Mouse (Mus musculus) G1E (cell line): ENCODE measurements around the gene Plekhm2. TPM values are rescaled to one million over a fixed set of nuclear protein-coding genes. Genes with fewer than 3 reads are reported as not detected.

Source experiments
- ATAC-seq: 2 replicates; pipeline ENCODE4 v1.8.0; 2016; ENCODE audit warnings: mild to moderate bottlenecking; ENCODE audit not compliant: insufficient number of reproducible peaks, poor library complexity, low FRiP score, severe bottlenecking; ENCODE audit errors: extremely low read depth
- DNase-seq: peaks from one replicate; pipeline ENCODE4 v3.0.0; 2012; ENCODE audit warnings: low spot score
- H3K27me3 ChIP-seq: 2 replicates; pipeline ENCODE4 v1.6.1; 2012; ENCODE audit warnings: mild to moderate bottlenecking, low read length, inconsistent platforms; ENCODE audit not compliant: insufficient read depth
- H3K36me3 ChIP-seq: replicated peaks from 2 replicates; pipeline ENCODE3; 2012; ENCODE audit warnings: mild to moderate bottlenecking, inconsistent platforms
- H3K4me1 ChIP-seq: 2 replicates; pipeline ENCODE4 v1.6.1; 2012; ENCODE audit warnings: low read depth, low read length, inconsistent platforms, mixed read lengths; ENCODE audit not compliant: insufficient read depth
- H3K4me3 ChIP-seq: 2 replicates; pipeline ENCODE4 v1.5.1; 2012; ENCODE audit warnings: low read depth, mild to moderate bottlenecking, inconsistent platforms, low read length, moderate library complexity, mixed read lengths
- H3K9me3 ChIP-seq: replicated peaks from 2 replicates; pipeline ENCODE4 v1.6.1; 2012; ENCODE audit warnings: inconsistent platforms
- CTCF ChIP-seq: IDR thresholded peaks from 2 replicates; pipeline ENCODE4 v1.5.1; 2012; ENCODE audit warnings: low read depth, low read length, inconsistent platforms, mixed read lengths
- GATA1 ChIP-seq: IDR thresholded peaks from 2 replicates; pipeline ENCODE4 v1.6.1; 2012; ENCODE audit warnings: borderline replicate concordance, low read length, inconsistent platforms, mixed read lengths
- GATA2 ChIP-seq: IDR thresholded peaks from 2 replicates; pipeline ENCODE4 v1.6.1; 2012; ENCODE audit warnings: low read depth, low read length, inconsistent platforms, borderline replicate concordance
- POLR2AphosphoS5 ChIP-seq: IDR thresholded peaks from 2 replicates; pipeline ENCODE4 v1.6.1; 2012; ENCODE audit warnings: low read depth, low read length, inconsistent platforms; ENCODE audit not compliant: insufficient replicate concordance
- TAL1 ChIP-seq: conservative IDR thresholded peaks from 2 replicates; pipeline ENCODE4 v1.6.1; 2012; ENCODE audit warnings: low read depth, low read length, inconsistent platforms, mixed read lengths
- polyA plus RNA-seq: library from polyadenylated mRNA; stranded (reverse); fragments of >175 nt; gene quantifications from 2 replicates; pipeline ENCODE4 v1.2.3, GENCODE M21; 2012
- total RNA-seq, 2 experiments: library from RNA; stranded (forward) in 1 of 2; stranded (reverse) in 1 of 2; fragments of 200-1000 nt in 1 of 2; fragments of >200 nt in 1 of 2; fragmentation: Nextera tagmentation in 1 of 2; gene quantifications; 2 replicates each; pipeline ENCODE4 v1.2.3; 2014 to 2017

Gene Plekhm2
- total and polyA plus RNA-seq, 3 experiments, result 8.3 to 29.0 (median 20.0) TPM

- ATAC-seq (no peak), DNase-seq (no peak)
- H3K4me3 ChIP-seq, result no peak overlapping the region
Observed at GRCm38 (mm10) chr4:141576877-141577276, 87.8 kb downstream of the Plekhm2 start.

GRCm38 (mm10) chr4:141576404-141576803 lies 88.3 kb downstream of the Plekhm2 start:
- Histone ChIP-seq H3K9me3 (no peaks in the 10 kb centered on the region), H3K36me3 (no peaks in the 10 kb centered on the region), H3K27me3 (peaks cover 23% of the 10 kb centered on the region), H3K4me1 (no peaks in the 10 kb centered on the region), H3K4me3 (no peak overlapping the region)
- ATAC-seq (no peak), DNase-seq (no peak)
- no peak for TF ChIP-seq GATA1
- TF ChIP-seq GATA2, result no peak
- no peak for TF ChIP-seq POLR2AphosphoS5
- TF ChIP-seq CTCF, result no peak
- TF ChIP-seq TAL1, result no peak

More at GRCm38 (mm10) chr4:141576877-141577276, 87.8 kb downstream of the Plekhm2 start:
- H3K27me3 ChIP-seq, result peaks cover 22% of the 10 kb centered on the region
- no peaks in the 10 kb centered on the region for H3K9me3 ChIP-seq
- TF ChIP-seq GATA2 (no peak), GATA1 (no peak), CTCF (no peak), POLR2AphosphoS5 (no peak), TAL1 (no peak)
- H3K36me3 ChIP-seq, result no peaks in the 10 kb centered on the region
- H3K4me1 ChIP-seq, result no peaks in the 10 kb centered on the region

Other genes with a start within 250 kb of the Plekhm2 start
- not detected in 2 replicates for gene Clcnkb, start 248.9 kb downstream of the Plekhm2 start, total RNA-seq (2014; fragmentation: Nextera tagmentation)
- 0.05 TPM in 1 of 2 replicates, not detected in the other for gene Clcnkb, start 248.9 kb downstream of the Plekhm2 start, total RNA-seq (2017)
- not detected in 2 replicates for gene Clcnkb, start 248.9 kb downstream of the Plekhm2 start, polyA plus RNA-seq
- gene Hspb7, start 244.1 kb downstream of the Plekhm2 start, total RNA-seq (2014; fragmentation: Nextera tagmentation), result not detected in 2 replicates
- not detected in 2 replicates for gene Hspb7, start 244.1 kb downstream of the Plekhm2 start, total RNA-seq (2017)
- gene Hspb7, start 244.1 kb downstream of the Plekhm2 start, polyA plus RNA-seq, result not detected in 2 replicates
- gene Srarp, start 228.8 kb downstream of the Plekhm2 start, total RNA-seq (2014; fragmentation: Nextera tagmentation), result not detected in 2 replicates
- not detected in 2 replicates for gene Srarp, start 228.8 kb downstream of the Plekhm2 start, total RNA-seq (2017)
- gene Srarp, start 228.8 kb downstream of the Plekhm2 start, polyA plus RNA-seq, result not detected in 2 replicates
- 10.9 and 11.8 TPM in 2 replicates for gene Zbtb17, start 220.2 kb downstream of the Plekhm2 start, total RNA-seq (2014; fragmentation: Nextera tagmentation)
- gene Zbtb17, start 220.2 kb downstream of the Plekhm2 start, total RNA-seq (2017), result 15.9 and 22.8 TPM in 2 replicates
- 51.4 and 61.1 TPM in 2 replicates for gene Zbtb17, start 220.2 kb downstream of the Plekhm2 start, polyA plus RNA-seq
- 100 and 118 TPM in 2 replicates for gene Spen, start 126.3 kb downstream of the Plekhm2 start, total RNA-seq (2014; fragmentation: Nextera tagmentation)
- 19.2 and 21.4 TPM in 2 replicates for gene Spen, start 126.3 kb downstream of the Plekhm2 start, total RNA-seq (2017)
- gene Spen, start 126.3 kb downstream of the Plekhm2 start, polyA plus RNA-seq, result 149 and 188 TPM in 2 replicates
- not detected in 2 replicates for gene Fblim1, start 58.8 kb downstream of the Plekhm2 start, total RNA-seq (2014; fragmentation: Nextera tagmentation)
- 0.11 TPM in 1 of 2 replicates, not detected in the other for gene Fblim1, start 58.8 kb downstream of the Plekhm2 start, total RNA-seq (2017)
- gene Fblim1, start 58.8 kb downstream of the Plekhm2 start, polyA plus RNA-seq, result not detected in 2 replicates
- gene Tmem82, start 46.3 kb downstream of the Plekhm2 start, total RNA-seq (2014; fragmentation: Nextera tagmentation), result not detected in 2 replicates
- gene Tmem82, start 46.3 kb downstream of the Plekhm2 start, total RNA-seq (2017), result 0.11 TPM in 1 of 2 replicates, not detected in the other
- not detected in 2 replicates for gene Tmem82, start 46.3 kb downstream of the Plekhm2 start, polyA plus RNA-seq
- gene Slc25a34, start 41.1 kb downstream of the Plekhm2 start, total RNA-seq (2014; fragmentation: Nextera tagmentation), result not detected in 2 replicates
- 0.12 and 0.16 TPM in 2 replicates for gene Slc25a34, start 41.1 kb downstream of the Plekhm2 start, total RNA-seq (2017)
- not detected in 2 replicates for gene Slc25a34, start 41.1 kb downstream of the Plekhm2 start, polyA plus RNA-seq
- 15.0 and 22.3 TPM in 2 replicates for gene Rsc1a1, start 20.7 kb upstream of the Plekhm2 start, total RNA-seq (2014; fragmentation: Nextera tagmentation)
- gene Rsc1a1, start 20.7 kb upstream of the Plekhm2 start, total RNA-seq (2017), result 7.3 and 9.9 TPM in 2 replicates
- 2.4 TPM in 1 of 2 replicates, not detected in the other for gene Rsc1a1, start 20.7 kb upstream of the Plekhm2 start, polyA plus RNA-seq
- gene Ddi2, start 58.5 kb upstream of the Plekhm2 start, total RNA-seq (2014; fragmentation: Nextera tagmentation), result 40.8 and 45.4 TPM in 2 replicates
- gene Ddi2, start 58.5 kb upstream of the Plekhm2 start, total RNA-seq (2017), result 25.6 and 27.9 TPM in 2 replicates
- gene Ddi2, start 58.5 kb upstream of the Plekhm2 start, polyA plus RNA-seq, result 13.2 and 17.8 TPM in 2 replicates
- gene Agmat, start 81.8 kb upstream of the Plekhm2 start, total RNA-seq (2014; fragmentation: Nextera tagmentation), result not detected in 2 replicates
- 0.05 TPM in 1 of 2 replicates, not detected in the other for gene Agmat, start 81.8 kb upstream of the Plekhm2 start, total RNA-seq (2017)
- gene Agmat, start 81.8 kb upstream of the Plekhm2 start, polyA plus RNA-seq, result 0.04 TPM in 1 of 2 replicates, not detected in the other
- gene Dnajc16, start 126.0 kb upstream of the Plekhm2 start, total RNA-seq (2014; fragmentation: Nextera tagmentation), result 9.9 and 12.1 TPM in 2 replicates
- gene Dnajc16, start 126.0 kb upstream of the Plekhm2 start, total RNA-seq (2017), result 10.6 and 11.9 TPM in 2 replicates
- 2.7 and 2.9 TPM in 2 replicates for gene Dnajc16, start 126.0 kb upstream of the Plekhm2 start, polyA plus RNA-seq
- 16.3 and 18.7 TPM in 2 replicates for gene Casp9, start 128.7 kb upstream of the Plekhm2 start, total RNA-seq (2014; fragmentation: Nextera tagmentation)
- 25.7 and 30.1 TPM in 2 replicates for gene Casp9, start 128.7 kb upstream of the Plekhm2 start, total RNA-seq (2017)
- 21.7 and 26.1 TPM in 2 replicates for gene Casp9, start 128.7 kb upstream of the Plekhm2 start, polyA plus RNA-seq
- not detected in 2 replicates for gene Cela2a, start 161.3 kb upstream of the Plekhm2 start, total RNA-seq (2014; fragmentation: Nextera tagmentation)
- gene Cela2a, start 161.3 kb upstream of the Plekhm2 start, total RNA-seq (2017), result not detected in 2 replicates
- not detected in 2 replicates for gene Cela2a, start 161.3 kb upstream of the Plekhm2 start, polyA plus RNA-seq
- not detected in 2 replicates for gene Ctrc, start 181.5 kb upstream of the Plekhm2 start, total RNA-seq (2014; fragmentation: Nextera tagmentation)
- gene Ctrc, start 181.5 kb upstream of the Plekhm2 start, total RNA-seq (2017), result not detected in 2 replicates
- gene Ctrc, start 181.5 kb upstream of the Plekhm2 start, polyA plus RNA-seq, result not detected in 2 replicates
- 30.8 and 31.9 TPM in 2 replicates for gene Efhd2, start 210.0 kb upstream of the Plekhm2 start, total RNA-seq (2014; fragmentation: Nextera tagmentation)
- 37.3 and 44.1 TPM in 2 replicates for gene Efhd2, start 210.0 kb upstream of the Plekhm2 start, total RNA-seq (2017)
- 56.1 and 59.5 TPM in 2 replicates for gene Efhd2, start 210.0 kb upstream of the Plekhm2 start, polyA plus RNA-seq